Mouse (Mus musculus): ENCODE results near the gene Scel. TPM values are rescaled to one million over a fixed set of nuclear protein-coding genes. Genes with fewer than 3 reads are reported as not detected.

Gene Scel
- polyA plus RNA-seq (2014; fragmentation: Nextera tagmentation; extraction: Ambion mirVana), result 0.08 and 0.69 TPM in 2 replicates

DNA sequence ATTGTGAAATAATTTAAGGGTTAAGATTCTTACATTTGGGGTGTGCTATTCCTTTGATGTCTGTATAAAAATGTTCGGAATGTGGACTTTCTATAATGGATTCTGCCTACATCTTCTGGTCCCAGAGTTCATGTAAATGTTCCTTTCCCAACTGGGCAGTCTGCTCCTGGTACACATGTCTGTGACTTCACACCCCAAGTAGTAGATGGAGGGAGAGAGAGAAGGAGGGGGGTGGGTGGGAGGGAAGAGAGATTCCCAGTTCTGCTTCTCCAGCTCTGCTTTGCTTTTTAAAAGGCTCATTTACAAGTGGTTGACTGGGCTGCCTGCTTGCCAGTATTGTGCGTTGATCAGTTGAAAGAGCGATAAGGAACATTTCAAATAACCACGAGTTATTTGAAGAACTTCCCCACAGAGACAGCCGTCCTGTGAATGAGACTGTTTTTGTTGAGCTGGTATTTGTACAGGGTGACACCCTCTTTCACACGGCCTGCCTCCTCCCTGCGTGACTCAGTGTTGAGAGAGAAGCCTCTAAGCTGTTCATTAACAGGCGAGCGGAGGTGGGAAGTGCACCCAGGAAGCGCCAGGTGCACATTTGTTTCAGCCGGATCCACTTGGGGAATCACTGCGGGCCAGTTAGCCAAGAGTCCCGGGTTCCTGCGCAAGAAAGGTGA, at the start of gene Scel:
Gene Scel, plus strand, starts transcription at position 541 of the 671 bp plus-strand sequence.
- H3K27me3 ChIP-seq (ENCODE audit: control insufficient read depth, insufficient read depth, low read length), result no peaks in the 10 kb centered on the region
- ATAC-seq (replicated peaks; ENCODE audit: insufficient number of reproducible peaks, low FRiP score, low TSS enrichment, low read depth) (no peak), DNase-seq (ENCODE audit: low spot score) (no peak)
- H3K9me3 ChIP-seq (replicated peaks; ENCODE audit: control insufficient read depth, low read length), result no peaks in the 10 kb centered on the region
- H3K27ac ChIP-seq (replicated peaks; ENCODE audit: low read depth, low read length), result no peak within 1 kb of the TSS
- H3K9ac ChIP-seq (replicated peaks; ENCODE audit: low read length), result no peak within 1 kb of the TSS
- 32% methylated on average over 14 of the region's 14 CpGs for WGBS
- H3K4me3 ChIP-seq (ENCODE audit: low read depth, low read length), result no peak within 1 kb of the TSS
- no peak within 1 kb of the TSS for H3K4me2 ChIP-seq (ENCODE audit: low read depth, low read length)
- no peaks in the 10 kb centered on the region for H3K36me3 ChIP-seq (replicated peaks; ENCODE audit: control insufficient read depth, insufficient read depth, low read depth, low read length)
- no peaks in the 10 kb centered on the region for H3K4me1 ChIP-seq (ENCODE audit: control insufficient read depth, insufficient read depth, low read length)

DNA sequence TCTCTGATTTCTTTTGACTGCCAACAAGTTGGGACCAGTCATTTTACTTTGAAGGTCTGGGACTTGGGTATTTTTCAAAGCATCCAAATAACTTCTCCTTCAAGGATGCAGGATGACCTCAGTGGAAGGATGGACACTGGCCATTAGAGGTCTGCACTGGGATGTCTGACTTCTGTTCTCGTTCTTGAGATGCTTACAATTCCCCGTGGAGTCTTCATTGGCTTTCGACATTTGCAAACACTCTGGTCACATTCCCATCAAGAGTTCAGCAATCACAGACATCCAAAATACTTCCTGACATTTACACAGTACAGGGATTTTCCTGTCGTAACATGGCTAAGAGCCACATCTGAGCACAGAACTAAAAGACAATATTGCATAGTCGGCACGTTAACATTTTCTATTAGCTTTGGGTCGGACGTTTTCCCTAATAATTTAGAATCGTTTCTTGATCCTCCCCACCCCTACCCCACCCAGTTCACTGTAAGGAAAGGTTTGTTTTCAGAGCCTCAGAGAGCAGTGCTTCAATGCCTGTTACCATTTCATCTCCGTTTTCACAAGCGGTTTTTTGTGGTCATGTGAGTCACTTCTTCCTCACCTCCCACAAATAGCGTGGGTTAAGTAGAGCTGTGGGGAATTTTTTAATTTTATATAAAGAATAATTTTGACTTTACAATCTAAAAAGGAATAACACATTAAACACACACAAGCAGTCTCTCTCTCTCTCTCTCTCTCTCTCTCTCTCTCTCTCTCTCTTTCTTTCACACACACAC, 44.3 kb upstream of the Scel start:
- H3K27me3 ChIP-seq (ENCODE audit: control insufficient read depth, insufficient read depth, low read length), result no peaks in the 10 kb centered on the region
- no peaks in the 10 kb centered on the region for H3K9me3 ChIP-seq (replicated peaks; ENCODE audit: control insufficient read depth, low read length)
- H3K36me3 ChIP-seq (replicated peaks; ENCODE audit: control insufficient read depth, insufficient read depth, low read depth, low read length), result no peaks in the 10 kb centered on the region
- H3K4me2 ChIP-seq (ENCODE audit: low read depth, low read length), result no peak overlapping the region
- DNase-seq (ENCODE audit: low spot score), result no peak
- H3K4me1 ChIP-seq (ENCODE audit: control insufficient read depth, insufficient read depth, low read length), result no peaks in the 10 kb centered on the region
- H3K27ac ChIP-seq (replicated peaks; ENCODE audit: low read depth, low read length), result no peak overlapping the region
- no peak overlapping the region for H3K4me3 ChIP-seq (ENCODE audit: low read depth, low read length)
- ATAC-seq (replicated peaks; ENCODE audit: insufficient number of reproducible peaks, low FRiP score, low TSS enrichment, low read depth), result no peak
- WGBS, result 77% methylated on average over 12 of the region's 12 CpGs
- H3K9ac ChIP-seq (replicated peaks; ENCODE audit: low read length), result no peak overlapping the region

DNA sequence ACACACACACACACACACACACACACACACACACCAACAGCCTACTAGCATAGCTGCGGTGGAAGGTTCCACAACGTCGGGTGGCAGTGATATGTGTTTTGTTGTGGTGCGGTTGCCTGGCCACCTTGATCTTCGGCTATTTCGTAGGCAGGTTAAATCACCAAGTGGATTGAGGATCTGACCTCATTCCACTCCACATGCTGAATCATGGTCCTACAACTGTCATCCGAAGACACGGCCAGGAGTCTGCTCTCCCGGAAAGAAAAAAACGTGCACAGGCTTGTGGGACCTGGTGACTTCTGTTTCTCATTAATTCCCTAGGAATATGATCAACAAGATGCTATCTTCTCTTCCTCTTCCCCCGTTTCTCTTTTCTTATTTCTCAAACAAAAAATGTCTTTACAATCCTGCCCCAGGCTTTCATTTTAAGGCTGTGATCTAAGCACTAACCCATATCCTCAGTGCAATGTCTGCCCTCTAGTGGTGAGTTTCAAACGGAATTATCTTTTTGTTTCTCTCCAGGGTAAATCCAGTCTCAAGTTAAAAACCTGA, 43.6 kb upstream of the Scel start:
- H3K4me2 ChIP-seq (ENCODE audit: low read depth, low read length), result no peak overlapping the region

GRCm38 (mm10) chr14:103471074-103471778, 41.9 kb upstream of the Scel start:
- ATAC-seq (replicated peaks; ENCODE audit: insufficient number of reproducible peaks, low FRiP score, low TSS enrichment, low read depth), result no peak
- no peaks in the 10 kb centered on the region for H3K27me3 ChIP-seq (ENCODE audit: control insufficient read depth, insufficient read depth, low read length)
- no peak overlapping the region for H3K9ac ChIP-seq (replicated peaks; ENCODE audit: low read length)
- H3K4me1 ChIP-seq (ENCODE audit: control insufficient read depth, insufficient read depth, low read length), result no peaks in the 10 kb centered on the region
- H3K4me3 ChIP-seq (ENCODE audit: low read depth, low read length), result no peak overlapping the region
- H3K4me2 ChIP-seq (ENCODE audit: low read depth, low read length), result no peak overlapping the region
- H3K9me3 ChIP-seq (replicated peaks; ENCODE audit: control insufficient read depth, low read length), result no peaks in the 10 kb centered on the region
- no peak overlapping the region for H3K27ac ChIP-seq (replicated peaks; ENCODE audit: low read depth, low read length)
- DNase-seq (ENCODE audit: low spot score), result no peak
- no peaks in the 10 kb centered on the region for H3K36me3 ChIP-seq (replicated peaks; ENCODE audit: control insufficient read depth, insufficient read depth, low read depth, low read length)
- 57% methylated on average over 3 of the region's 3 CpGs for WGBS

More for the DNA sequence above, 43.6 kb upstream of the Scel start:
- H3K4me1 ChIP-seq (ENCODE audit: control insufficient read depth, insufficient read depth, low read length), result no peaks in the 10 kb centered on the region
- no peaks in the 10 kb centered on the region for H3K27me3 ChIP-seq (ENCODE audit: control insufficient read depth, insufficient read depth, low read length)
- 0 out of 2 replicates have a peak, but pooled peaks have one; percentile 54 for ATAC-seq (replicated peaks; ENCODE audit: insufficient number of reproducible peaks, low FRiP score, low TSS enrichment, low read depth)
- DNase-seq (ENCODE audit: low spot score), result peak; percentile 89
- H3K9me3 ChIP-seq (replicated peaks; ENCODE audit: control insufficient read depth, low read length), result no peaks in the 10 kb centered on the region
- no peak overlapping the region for H3K9ac ChIP-seq (replicated peaks; ENCODE audit: low read length)
- H3K4me3 ChIP-seq (ENCODE audit: low read depth, low read length), result no peak overlapping the region
- no peak overlapping the region for H3K27ac ChIP-seq (replicated peaks; ENCODE audit: low read depth, low read length)
- H3K36me3 ChIP-seq (replicated peaks; ENCODE audit: control insufficient read depth, insufficient read depth, low read depth, low read length), result no peaks in the 10 kb centered on the region
- WGBS, result 62% methylated on average over 12 of the region's 12 CpGs

DNA sequence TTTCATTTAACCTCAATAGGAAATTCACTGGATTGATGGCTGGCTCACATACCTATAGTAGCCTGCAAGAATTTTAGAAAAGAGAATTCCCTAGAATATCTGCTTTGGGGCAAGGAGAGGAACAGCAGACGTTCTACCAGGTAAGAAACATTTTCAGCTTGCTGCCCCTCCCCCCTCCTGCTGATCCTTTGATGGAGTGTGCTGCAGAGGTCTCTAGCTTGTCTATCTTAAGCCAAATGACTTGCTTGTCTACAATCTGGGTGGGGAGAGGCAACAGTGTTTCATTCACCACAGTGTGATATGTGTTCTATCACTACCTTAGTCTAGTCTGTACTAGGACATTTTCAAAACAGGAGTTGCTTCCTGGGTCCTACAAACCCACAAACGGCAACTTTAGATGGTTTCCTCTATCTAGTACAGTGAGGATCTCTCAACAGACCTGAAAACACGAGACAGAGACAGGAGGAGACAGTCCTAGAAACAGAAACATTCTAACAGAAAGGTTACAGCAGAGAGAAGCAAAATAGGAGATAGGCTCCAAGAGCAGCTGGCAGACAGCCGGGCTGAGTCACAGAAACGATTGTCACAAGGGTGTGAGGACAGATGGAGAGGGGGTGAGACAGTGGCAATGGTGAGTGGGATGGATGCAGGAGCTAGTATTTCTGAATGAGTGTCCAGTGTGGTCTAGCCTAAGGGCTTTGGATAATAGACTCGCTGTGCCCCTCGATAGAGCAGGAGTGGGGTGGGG, 41.2 kb upstream of the Scel start:
- no peak overlapping the region for H3K4me2 ChIP-seq (ENCODE audit: low read depth, low read length)
- no peak overlapping the region for H3K9ac ChIP-seq (replicated peaks; ENCODE audit: low read length)
- DNase-seq (ENCODE audit: low spot score) (no peak), ATAC-seq (replicated peaks; ENCODE audit: insufficient number of reproducible peaks, low FRiP score, low TSS enrichment, low read depth) (no peak)
- no peaks in the 10 kb centered on the region for H3K27me3 ChIP-seq (ENCODE audit: control insufficient read depth, insufficient read depth, low read length)
- no peak overlapping the region for H3K4me3 ChIP-seq (ENCODE audit: low read depth, low read length)
- H3K36me3 ChIP-seq (replicated peaks; ENCODE audit: control insufficient read depth, insufficient read depth, low read depth, low read length), result no peaks in the 10 kb centered on the region
- no peaks in the 10 kb centered on the region for H3K4me1 ChIP-seq (ENCODE audit: control insufficient read depth, insufficient read depth, low read length)
- 50% methylated on average over 7 of the region's 7 CpGs for WGBS
- no peak overlapping the region for H3K27ac ChIP-seq (replicated peaks; ENCODE audit: low read depth, low read length)
- H3K9me3 ChIP-seq (replicated peaks; ENCODE audit: control insufficient read depth, low read length), result no peaks in the 10 kb centered on the region

- Histone ChIP-seq H3K27ac (replicated peaks; ENCODE audit: low read depth, low read length) (no peak overlapping the region), H3K9me3 (replicated peaks; ENCODE audit: control insufficient read depth, low read length) (no peaks in the 10 kb centered on the region), H3K4me1 (ENCODE audit: control insufficient read depth, insufficient read depth, low read length) (no peaks in the 10 kb centered on the region), H3K4me2 (ENCODE audit: low read depth, low read length) (no peak overlapping the region), H3K9ac (replicated peaks; ENCODE audit: low read length) (no peak overlapping the region), H3K4me3 (ENCODE audit: low read depth, low read length) (no peak overlapping the region), H3K27me3 (ENCODE audit: control insufficient read depth, insufficient read depth, low read length) (no peaks in the 10 kb centered on the region), H3K36me3 (replicated peaks; ENCODE audit: control insufficient read depth, insufficient read depth, low read depth, low read length) (no peaks in the 10 kb centered on the region)
- DNase-seq (ENCODE audit: low spot score), result no peak
- WGBS, result 79% methylated on average over 2 of the region's 2 CpGs
- ATAC-seq (replicated peaks; ENCODE audit: insufficient number of reproducible peaks, low FRiP score, low TSS enrichment, low read depth), result no peak
Observed at GRCm38 (mm10) chr14:103472554-103472905, 40.6 kb upstream of the Scel start.

- no peak for ATAC-seq (replicated peaks; ENCODE audit: insufficient number of reproducible peaks, low FRiP score, low TSS enrichment, low read depth)
- no peaks in the 10 kb centered on the region for H3K36me3 ChIP-seq (replicated peaks; ENCODE audit: control insufficient read depth, insufficient read depth, low read depth, low read length)
- no peak for DNase-seq (ENCODE audit: low spot score)
- H3K9ac ChIP-seq (replicated peaks; ENCODE audit: low read length), result no peak overlapping the region
- H3K4me2 ChIP-seq (ENCODE audit: low read depth, low read length), result no peak overlapping the region
- no peak overlapping the region for H3K27ac ChIP-seq (replicated peaks; ENCODE audit: low read depth, low read length)
- H3K27me3 ChIP-seq (ENCODE audit: control insufficient read depth, insufficient read depth, low read length), result no peaks in the 10 kb centered on the region
- WGBS, result 74% methylated on average over 7 of the region's 7 CpGs
- H3K9me3 ChIP-seq (replicated peaks; ENCODE audit: control insufficient read depth, low read length), result no peaks in the 10 kb centered on the region
- H3K4me1 ChIP-seq (ENCODE audit: control insufficient read depth, insufficient read depth, low read length), result no peaks in the 10 kb centered on the region
- H3K4me3 ChIP-seq (ENCODE audit: low read depth, low read length), result no peak overlapping the region
Observed at GRCm38 (mm10) chr14:103475312-103475711, 37.8 kb upstream of the Scel start.

Measured in embryonic facial prominence, embryonic 11.5 days (tissue).